Mouse (Mus musculus): ENCODE data around the gene Akap12.

The Akap12 gene

DNA sequence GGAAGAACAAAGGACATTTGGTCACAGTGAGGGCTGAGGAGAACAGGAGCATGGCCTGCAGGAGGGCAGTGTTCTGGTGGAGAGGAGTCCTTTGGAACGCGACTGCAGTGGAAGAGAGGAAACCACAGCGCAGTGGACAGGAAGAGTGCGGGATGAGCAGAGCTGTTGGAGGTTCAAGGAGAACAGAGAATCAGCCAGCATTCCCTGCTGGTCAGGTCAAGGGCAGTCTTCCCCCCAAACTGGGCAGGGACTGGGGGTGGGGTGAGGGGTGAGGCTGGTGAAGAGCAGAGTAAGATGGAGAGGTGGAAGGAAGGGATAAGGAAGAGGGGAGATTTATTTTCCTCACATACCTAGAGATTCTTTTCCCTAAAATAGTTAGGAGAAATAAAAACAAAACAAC lies 107.4 kb downstream of the Akap12 start:
- CTCF ChIA-PET, result interaction anchor here in 2 of 4 experiments (0.6 to 1.3 kb wide), 4 partner anchors 16 to 89 kb away, joined by 3 to 6 read pairs (median 4); no protein-coding TSS in a partner anchor
- POLR2A ChIA-PET, result interaction anchor here in 2 of 4 experiments (1.0 to 14.4 kb wide), 15 partner anchors 8 to 130 kb away, joined by 3 to 147 read pairs (median 6); partner anchors contain the start of genes Akap12 (in 1 of the 2) and Zbtb2 (in 1 of the 2)

DNA sequence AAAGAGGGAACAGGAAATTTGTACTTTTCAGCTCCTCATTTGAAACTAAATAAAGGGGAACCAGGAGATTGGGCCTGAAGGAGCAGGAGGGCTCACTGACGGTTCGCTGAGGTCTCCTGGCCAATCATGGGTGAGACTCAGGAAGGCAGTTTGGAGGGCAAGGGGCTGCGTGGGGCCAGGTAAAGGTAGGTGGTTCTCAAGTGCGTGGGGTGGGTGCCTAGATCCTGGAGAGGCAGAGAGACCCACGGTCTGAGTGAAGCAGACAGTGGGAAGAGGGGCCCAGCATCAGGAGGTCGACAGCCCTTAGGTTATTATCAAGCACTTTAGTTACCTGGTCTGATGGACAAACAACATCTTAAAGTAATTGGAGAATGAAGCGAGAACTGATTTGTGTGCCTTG lies 108.1 kb downstream of the Akap12 start:
- ChIA-PET POLR2A (interaction anchor here in 2 of 4 experiments (0.9 to 14.4 kb wide), 12 partner anchors 7 to 266 kb away, joined by 3 to 147 read pairs (median 6); partner anchors contain the start of genes Akap12 (in 1 of the 2) and Zbtb2 (in 1 of the 2)), CTCF (interaction anchor here in 1 of 4 experiments (1.3 kb wide), 2 partner anchors 16 to 27 kb away, joined by 3 to 5 read pairs; no protein-coding TSS in a partner anchor)

DNA sequence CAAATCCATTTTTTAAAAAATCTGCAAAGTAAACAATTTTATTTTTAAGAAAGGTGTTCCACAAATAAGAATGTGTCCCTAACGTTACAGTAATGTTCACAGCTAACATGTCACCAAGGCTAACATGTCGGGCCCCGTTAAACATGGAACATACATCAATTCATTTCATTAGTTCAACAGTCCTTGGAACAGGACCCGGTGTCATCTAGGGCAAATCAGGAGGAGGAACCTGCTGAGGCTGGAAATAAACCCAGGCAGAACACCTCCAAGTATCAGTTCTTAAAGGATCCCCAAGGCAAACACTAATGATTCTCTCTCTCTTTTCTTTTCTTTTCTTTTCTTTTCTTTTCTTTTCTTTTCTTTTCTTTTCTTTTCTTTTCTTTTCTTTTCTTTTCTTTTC lies 108.6 kb downstream of the Akap12 start:
- CTCF ChIA-PET, result interaction anchor here in 3 of 4 experiments (0.6 to 1.3 kb wide), 7 partner anchors 12 to 225 kb away, joined by 3 to 6 read pairs (median 4); no protein-coding TSS in a partner anchor
- POLR2A ChIA-PET, result interaction anchor here (0.6 to 14.4 kb wide), 31 partner anchors 7 to 267 kb away, joined by 3 to 147 read pairs (median 4); partner anchors contain the start of gene Zbtb2 (in 3 of the 4)

DNA sequence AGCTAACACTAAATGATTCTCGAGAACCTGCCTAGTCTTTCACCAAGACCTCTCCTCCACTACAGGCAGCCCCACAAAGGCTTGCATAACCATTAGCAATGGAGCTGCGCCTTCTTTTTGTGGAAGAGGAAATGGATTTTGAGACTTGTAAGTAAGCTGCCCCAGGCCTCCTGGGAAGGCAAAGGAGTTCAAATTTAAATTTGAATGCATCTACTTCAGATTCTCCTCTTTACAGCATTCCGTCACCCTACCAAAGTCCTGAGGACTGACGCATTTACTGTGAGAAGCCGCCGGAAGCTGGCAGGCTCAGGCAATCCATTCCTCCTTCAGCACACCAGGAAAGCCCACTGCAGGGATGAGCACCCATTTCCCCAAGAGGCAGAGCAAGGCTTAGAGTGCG lies 109.1 kb downstream of the Akap12 start:
- CTCF ChIA-PET, result interaction anchor here in 3 of 4 experiments (0.6 to 1.3 kb wide), 10 partner anchors 12 to 226 kb away, joined by 3 to 6 read pairs (median 4); no protein-coding TSS in a partner anchor
- POLR2A ChIA-PET, result interaction anchor here (0.5 to 14.4 kb wide), 39 partner anchors 10 to 269 kb away, joined by 3 to 147 read pairs (median 4); partner anchors contain the start of genes Zbtb2 (in 3 of the 4) and Akap12 (in 1 of the 4)

DNA sequence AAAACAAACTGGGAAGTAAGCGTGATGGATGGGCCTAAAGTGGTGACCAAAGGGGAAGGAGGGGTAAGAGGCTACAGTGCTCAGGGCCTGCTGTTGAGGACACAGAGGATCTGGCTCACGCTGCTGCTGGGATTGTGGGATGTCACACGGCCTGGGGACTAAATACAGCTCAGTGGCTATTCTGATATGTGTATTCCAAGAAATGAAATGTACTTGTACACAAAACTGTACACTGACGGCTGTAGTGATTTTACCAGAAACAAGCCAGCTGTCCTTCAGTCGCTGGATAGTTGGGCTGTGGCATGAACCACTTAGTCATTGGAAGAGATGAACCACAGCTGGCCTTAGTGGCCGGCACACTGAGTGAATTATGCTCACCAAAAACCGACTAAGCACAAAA lies 110.3 kb downstream of the Akap12 start:
- POLR2A ChIA-PET, result interaction anchor here (0.5 to 14.4 kb wide), 13 partner anchors 12 to 505 kb away, joined by 3 to 147 read pairs (median 4); partner anchors contain the start of genes Armt1 (in 2 of the 4), Rmnd1 (in 2 of the 4), Akap12 (in 1 of the 4) and Zbtb2 (in 1 of the 4)

DNA sequence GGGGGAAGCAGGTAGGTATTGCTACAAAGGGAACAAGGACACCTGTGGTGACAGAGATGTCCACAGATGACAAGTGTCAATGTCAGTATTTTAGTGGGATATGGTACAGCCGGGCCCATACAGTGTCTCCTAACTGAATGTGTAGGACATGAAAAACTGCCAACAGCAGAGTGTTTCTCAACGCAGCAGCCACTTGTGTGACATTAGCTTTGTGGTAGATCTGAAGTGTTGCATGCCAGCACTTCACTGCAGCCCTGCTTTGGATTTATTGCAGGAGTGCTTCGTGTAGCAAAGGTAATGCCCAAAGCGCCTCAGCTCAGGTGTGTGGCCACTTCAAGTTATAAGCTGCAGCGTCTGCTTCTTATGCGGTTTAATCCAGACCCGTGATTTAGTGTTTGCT lies 110.8 kb downstream of the Akap12 start:
- ChIA-PET POLR2A (interaction anchor here (0.5 to 14.4 kb wide), 12 partner anchors 12 to 506 kb away, joined by 3 to 147 read pairs (median 5); partner anchors contain the start of genes Armt1 (in 2 of the 4), Rmnd1 (in 2 of the 4), Akap12 (in 1 of the 4) and Zbtb2 (in 1 of the 4)), CTCF (interaction anchor here in 1 of 4 experiments (0.6 kb wide), 1 partner anchor 237 kb away, joined by 3 read pairs; no protein-coding TSS in a partner anchor)

More for the DNA sequence above, 110.3 kb downstream of the Akap12 start:
- CTCF ChIA-PET, result interaction anchor here in 2 of 4 experiments (0.6 to 1.0 kb wide), 2 partner anchors 24 to 237 kb away, joined by 3 read pairs; no protein-coding TSS in a partner anchor

DNA sequence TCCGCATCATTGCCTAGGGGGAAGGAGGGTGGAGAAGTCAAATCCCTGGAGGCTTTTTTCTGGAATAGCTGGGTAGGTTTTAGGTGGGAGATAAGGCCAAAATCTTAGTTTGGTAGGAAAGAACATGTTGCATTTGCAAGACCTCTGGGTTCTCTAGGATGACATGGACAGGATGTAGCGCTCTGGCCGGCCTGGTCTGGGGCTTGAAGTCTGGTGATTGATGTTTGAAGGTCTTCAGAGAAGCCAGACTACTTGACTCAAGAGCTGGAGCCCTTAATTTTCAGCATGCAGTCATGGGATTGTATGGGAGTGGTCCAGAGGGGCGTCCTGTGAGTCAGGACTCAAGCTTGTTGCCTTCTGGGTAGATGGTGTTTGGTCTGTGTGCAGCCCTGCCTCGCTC lies 114.6 kb downstream of the Akap12 start:
- POLR2A ChIA-PET, result interaction anchor here in 3 of 4 experiments (0.5 to 14.4 kb wide), 19 partner anchors 8 to 381 kb away, joined by 3 to 147 read pairs (median 5); partner anchors contain the start of genes Armt1 (in 1 of the 3), Rmnd1 (in 1 of the 3) and Zbtb2 (in 1 of the 3)

DNA sequence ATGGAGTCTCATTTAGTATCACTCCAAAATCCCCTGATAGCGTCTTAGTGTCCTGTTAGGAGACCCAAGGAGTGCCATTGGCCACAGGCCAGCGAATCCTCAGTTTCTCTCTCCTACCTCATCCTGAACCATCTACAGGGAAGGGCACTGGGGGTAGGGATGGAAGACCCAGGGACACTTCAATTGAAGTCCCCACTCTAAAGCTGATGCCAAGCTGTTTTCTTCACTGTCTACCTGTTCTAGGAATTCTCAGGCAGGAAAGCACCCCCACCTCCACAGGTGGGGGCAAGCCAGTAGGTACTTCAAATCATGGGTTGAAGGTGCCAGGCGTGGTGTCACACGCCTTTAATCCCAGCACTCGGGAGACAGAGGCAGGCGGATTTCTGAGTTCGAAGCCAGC lies 118.1 kb downstream of the Akap12 start:
- ChIA-PET POLR2A (interaction anchor here in 2 of 4 experiments (1.1 to 9.7 kb wide), 5 partner anchors 9 to 141 kb away, joined by 4 to 147 read pairs (median 43); no protein-coding TSS in a partner anchor), CTCF (interaction anchor here in 1 of 4 experiments (1.0 kb wide), 1 partner anchor 12 kb away, joined by 4 read pairs; no protein-coding TSS in a partner anchor)

More for the DNA sequence above, 114.6 kb downstream of the Akap12 start:
- CTCF ChIA-PET, result interaction anchor here in 2 of 4 experiments (1.1 to 1.6 kb wide), 3 partner anchors 8 to 24 kb away, joined by 3 read pairs; no protein-coding TSS in a partner anchor

DNA sequence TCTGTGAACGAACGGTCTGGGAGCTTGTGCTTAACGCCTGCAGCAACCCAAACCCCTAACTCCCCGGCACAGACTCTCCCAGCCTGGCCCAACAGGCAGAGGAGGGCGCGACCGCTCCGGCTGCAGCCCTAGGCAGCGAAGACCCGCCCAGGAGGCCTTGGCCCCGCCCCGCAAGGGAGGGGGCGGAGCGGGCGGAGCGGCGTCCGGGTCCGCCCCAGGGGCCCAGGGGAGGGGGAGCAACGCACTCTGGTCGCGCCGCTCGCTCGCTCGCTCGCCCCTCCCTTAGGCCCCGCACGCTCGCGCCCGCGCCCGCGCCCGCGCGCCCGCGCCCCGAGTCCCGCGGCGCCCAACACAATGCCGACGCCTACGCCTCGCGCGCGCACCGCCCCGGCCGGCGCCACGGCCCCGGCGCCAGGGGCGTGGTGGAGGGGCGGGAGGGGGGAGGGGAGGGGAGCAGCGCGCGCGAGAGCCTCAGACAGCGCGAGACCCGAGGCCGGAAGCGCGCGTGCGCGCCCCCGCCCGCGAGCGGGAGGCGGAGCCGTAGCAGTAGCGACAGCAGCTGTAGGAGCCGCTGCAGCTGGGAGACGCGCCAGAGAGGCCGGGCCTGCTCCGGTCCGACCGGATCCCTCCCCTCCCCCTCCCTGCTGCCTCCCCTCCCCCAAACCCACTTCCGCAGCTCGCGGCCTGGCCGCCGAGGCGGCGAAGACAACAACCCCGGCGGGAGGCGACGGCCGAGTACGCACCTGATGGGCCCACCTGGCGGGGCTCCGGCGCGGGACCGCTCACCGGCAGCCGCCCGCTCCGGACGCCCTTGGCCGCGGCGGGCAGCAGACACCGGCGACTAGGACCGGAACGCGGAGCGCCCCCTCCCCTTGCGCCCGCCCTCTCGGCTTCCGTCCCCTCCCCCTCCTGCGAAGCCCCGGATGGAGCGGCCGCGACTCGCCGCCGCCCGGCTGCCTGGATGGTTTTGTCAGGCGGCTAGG lies 120.7 kb downstream of the Akap12 start:
- CTCF ChIA-PET, result interaction anchor here in 3 of 4 experiments (0.6 to 1.1 kb wide), 4 partner anchors 11 to 133 kb away, joined by 3 to 4 read pairs (median 3); no protein-coding TSS in a partner anchor

DNA sequence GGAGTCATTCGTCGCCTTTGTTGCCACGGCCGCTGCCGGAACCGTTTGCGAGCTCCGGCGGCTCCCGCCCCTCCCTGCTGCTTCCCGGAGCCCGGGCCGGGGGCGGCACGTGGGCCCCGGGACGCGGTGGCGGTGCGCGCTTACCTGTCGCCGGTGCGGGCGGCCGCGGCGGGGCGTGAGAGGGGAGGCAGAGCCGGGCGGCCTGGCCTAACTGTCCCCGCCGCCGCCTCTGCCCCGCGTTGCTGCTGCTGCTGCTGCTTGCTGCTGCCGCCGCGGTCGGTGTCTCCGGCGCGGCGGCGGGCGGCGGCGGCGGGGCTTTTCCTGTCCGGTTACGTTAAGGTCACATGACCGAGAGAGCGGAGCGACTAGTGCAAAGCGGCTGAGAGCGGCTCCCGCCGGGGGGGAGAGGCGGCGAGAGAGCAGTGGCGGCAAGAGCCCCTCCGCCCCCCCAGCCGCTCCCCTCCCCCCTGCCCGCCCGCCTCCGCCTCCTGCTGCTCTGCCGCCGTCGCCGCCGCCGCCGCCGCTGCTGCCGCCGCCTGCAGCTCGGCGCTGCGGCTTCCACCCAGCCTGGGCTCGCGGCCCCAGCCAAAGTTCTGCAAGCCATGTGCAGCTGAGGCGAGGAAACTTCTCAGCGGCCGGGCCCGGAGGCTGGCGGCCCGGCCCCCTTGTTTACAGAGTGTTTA lies 121.7 kb downstream of the Akap12 start, which contains the start of gene Zbtb2:
Zbtb2 (minus strand) TSS at position 408 of the 683 bp plus-strand sequence.
- CTCF ChIA-PET, result interaction anchor here in 2 of 4 experiments (0.5 to 8.6 kb wide), 5 partner anchors 12 to 244 kb away, joined by 3 to 62 read pairs (median 3); no protein-coding TSS in a partner anchor
- POLR2A ChIA-PET, result interaction anchor here (0.5 to 10.7 kb wide), 40 partner anchors 10 to 1436 kb away, joined by 3 to 147 read pairs (median 5); partner anchors contain the start of genes Armt1 (in 3 of the 4), Rmnd1 (in 3 of the 4), Akap12 (in 2 of the 4) and Mthfd1l (in 2 of the 4)

More for the DNA sequence above, 120.7 kb downstream of the Akap12 start:
- POLR2A ChIA-PET, result interaction anchor here (0.5 to 10.7 kb wide), 41 partner anchors 8 to 1437 kb away, joined by 3 to 147 read pairs (median 5); partner anchors contain the start of genes Armt1 (in 3 of the 4), Rmnd1 (in 3 of the 4), Mthfd1l (in 2 of the 4) and Akap12 (in 1 of the 4)

DNA sequence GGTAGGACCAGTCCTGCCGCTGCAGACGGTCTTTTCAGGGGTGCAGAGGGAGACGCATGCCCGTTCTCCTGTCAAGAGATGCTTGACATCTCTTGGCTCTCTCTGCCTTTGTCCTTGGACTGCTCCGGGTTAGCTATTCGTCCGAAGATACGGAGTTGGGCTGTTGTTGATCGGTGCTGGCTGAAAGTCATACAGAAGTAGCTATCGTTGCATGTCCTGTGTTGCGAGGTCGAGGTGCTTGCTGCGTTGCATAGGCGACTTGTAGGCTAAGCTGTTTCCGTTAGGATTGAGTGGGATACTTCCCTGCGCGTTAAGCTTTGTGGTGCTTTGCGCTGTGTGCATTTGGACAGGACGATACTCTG lies 122.2 kb downstream of the Akap12 start:
- CTCF ChIA-PET, result interaction anchor here in 3 of 4 experiments (0.5 to 8.6 kb wide), 5 partner anchors 17 to 392 kb away, joined by 3 to 62 read pairs (median 3); no protein-coding TSS in a partner anchor
- POLR2A ChIA-PET, result interaction anchor here (0.5 to 10.7 kb wide), 36 partner anchors 9 to 416 kb away, joined by 3 to 147 read pairs (median 5); partner anchors contain the start of genes Armt1 (in 4 of the 4), Rmnd1 (in 3 of the 4), Akap12 (in 1 of the 4) and Mthfd1l (in 1 of the 4)

DNA sequence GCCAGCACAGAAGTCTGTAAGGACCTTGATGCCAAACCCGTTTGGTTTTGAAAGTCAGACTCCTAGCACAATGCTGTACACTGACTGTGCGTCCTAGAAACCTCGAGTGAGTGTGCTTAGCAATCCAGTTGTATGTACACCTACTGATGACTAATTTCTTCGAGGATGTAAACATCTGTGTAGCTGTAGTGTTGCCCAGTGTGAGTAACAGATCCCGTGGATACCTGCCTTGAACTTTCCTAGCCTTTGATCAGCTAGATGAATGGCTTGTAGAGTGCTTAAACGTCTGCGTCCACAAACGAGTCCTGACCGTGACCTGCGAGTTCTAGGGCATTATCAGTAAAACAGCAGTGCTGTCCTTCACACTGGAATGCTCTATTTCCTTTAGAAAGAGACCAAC lies 122.9 kb downstream of the Akap12 start:
- POLR2A ChIA-PET, result interaction anchor here in 3 of 4 experiments (0.6 to 10.7 kb wide), 34 partner anchors 8 to 416 kb away, joined by 3 to 147 read pairs (median 5); partner anchors contain the start of genes Armt1 (in 3 of the 3), Rmnd1 (in 3 of the 3), Akap12 (in 1 of the 3) and Mthfd1l (in 1 of the 3)
- CTCF ChIA-PET, result interaction anchor here in 3 of 4 experiments (0.6 to 8.6 kb wide), 5 partner anchors 15 to 392 kb away, joined by 3 to 62 read pairs (median 3); no protein-coding TSS in a partner anchor

DNA sequence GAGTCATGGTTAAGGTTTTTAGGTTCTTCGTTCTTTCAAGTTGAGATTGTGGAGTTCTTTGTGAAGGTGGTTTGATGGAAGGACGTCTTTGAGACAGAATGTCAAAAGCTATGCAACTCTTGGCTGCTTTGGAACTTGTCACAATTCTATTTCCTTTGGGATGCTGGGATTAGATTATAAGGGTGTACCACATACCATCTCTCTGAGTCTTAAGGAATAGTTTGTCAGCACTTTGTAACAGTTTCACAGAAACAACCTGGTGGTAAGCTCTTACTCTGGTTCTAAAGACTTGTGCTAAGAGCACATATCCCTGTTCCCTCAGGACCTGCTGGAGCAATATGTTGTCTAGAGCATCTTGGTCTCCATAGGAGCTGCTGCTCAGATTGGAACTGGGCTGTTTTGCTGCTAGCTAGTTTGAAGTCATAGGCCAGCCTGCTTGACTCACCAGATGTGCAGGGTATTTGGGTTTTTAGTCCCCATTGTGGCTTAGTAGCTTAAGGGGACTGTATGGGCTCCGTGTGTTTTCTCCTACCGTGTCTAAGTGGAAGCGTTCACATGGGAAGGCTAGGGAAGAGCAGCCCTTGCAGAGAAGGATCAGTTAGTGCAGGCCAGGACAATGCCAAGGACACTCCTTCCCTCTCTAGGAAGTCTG lies 123.4 kb downstream of the Akap12 start:
- ChIA-PET POLR2A (interaction anchor here in 3 of 4 experiments (0.6 to 10.7 kb wide), 26 partner anchors 8 to 318 kb away, joined by 3 to 147 read pairs (median 6); partner anchors contain the start of genes Armt1 (in 2 of the 3) and Rmnd1 (in 2 of the 3)), CTCF (interaction anchor here in 1 of 4 experiments (1.6 to 8.6 kb wide), 2 partner anchors 16 kb away, joined by 3 to 62 read pairs; no protein-coding TSS in a partner anchor)

DNA sequence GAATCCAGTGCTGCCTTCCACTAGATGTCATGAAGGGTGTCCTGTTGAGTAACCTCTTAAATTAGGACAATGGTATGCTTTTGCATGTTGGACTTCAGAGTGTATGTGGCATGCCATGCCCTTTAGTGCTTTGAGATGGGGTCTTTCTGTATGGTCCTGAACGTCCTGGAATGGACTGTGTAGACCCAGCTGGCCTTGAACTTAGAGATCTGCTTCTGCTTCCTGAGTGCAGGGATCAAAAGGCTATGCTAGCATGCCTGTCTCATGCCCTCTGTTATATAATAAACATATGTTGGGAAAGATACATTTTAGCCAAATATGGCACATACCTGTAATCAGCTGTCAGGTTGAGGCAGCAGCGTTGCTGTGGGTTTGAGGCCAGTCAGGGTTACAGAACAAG lies 124.4 kb downstream of the Akap12 start:
- ChIA-PET CTCF (interaction anchor here in 2 of 4 experiments (1.6 to 8.6 kb wide), 3 partner anchors 15 to 17 kb away, joined by 3 to 62 read pairs (median 5); no protein-coding TSS in a partner anchor), POLR2A (interaction anchor here in 3 of 4 experiments (0.6 to 10.7 kb wide), 15 partner anchors 8 to 580 kb away, joined by 3 to 147 read pairs (median 6); partner anchors contain the start of genes Armt1 (in 1 of the 3) and Rmnd1 (in 1 of the 3))

DNA sequence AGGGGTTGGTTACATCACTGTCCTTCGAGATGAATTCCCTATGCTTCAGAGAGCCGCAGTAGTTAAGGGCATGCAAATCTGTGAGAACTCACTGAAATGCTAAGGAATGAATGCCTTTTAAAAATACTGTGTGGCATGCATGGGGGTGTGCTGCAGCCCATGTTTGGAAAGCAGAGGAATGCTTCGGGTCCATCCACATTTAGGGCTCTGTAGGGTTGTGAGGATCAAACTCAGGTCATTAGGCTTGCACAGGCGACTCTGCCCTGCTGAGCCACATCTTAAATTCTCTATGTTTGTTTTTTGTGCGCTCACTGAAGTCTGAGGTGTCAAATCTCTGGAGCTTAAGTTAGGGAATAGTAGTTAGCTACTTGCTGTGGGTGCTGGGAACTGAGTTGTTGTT lies 124.9 kb downstream of the Akap12 start:
- CTCF ChIA-PET, result interaction anchor here in 2 of 4 experiments (0.7 to 8.6 kb wide), 6 partner anchors 15 to 115 kb away, joined by 3 to 62 read pairs (median 3); no protein-coding TSS in a partner anchor
- POLR2A ChIA-PET, result interaction anchor here in 2 of 4 experiments (0.6 to 10.7 kb wide), 17 partner anchors 8 to 205 kb away, joined by 3 to 147 read pairs (median 6); partner anchors contain the start of genes Armt1 (in 1 of the 2) and Rmnd1 (in 1 of the 2)

All from embryonic stem cell, embryonic (primary cell).